Mouse (Mus musculus) gonadal fat pad, adult 2 months (tissue): ENCODE measurements at regions not wholly inside any gene's neighbourhood (a gene's known extent, or its start where the extent isn't known, plus 50 kb on each side); places are given as distances from the start of the nearest gene placed in this dataset.

Source experiments
- DNase-seq: peaks from one replicate; pipeline ENCODE4 v3.0.0-alpha.2; 2012; ENCODE audit warnings: low read depth

DNA sequence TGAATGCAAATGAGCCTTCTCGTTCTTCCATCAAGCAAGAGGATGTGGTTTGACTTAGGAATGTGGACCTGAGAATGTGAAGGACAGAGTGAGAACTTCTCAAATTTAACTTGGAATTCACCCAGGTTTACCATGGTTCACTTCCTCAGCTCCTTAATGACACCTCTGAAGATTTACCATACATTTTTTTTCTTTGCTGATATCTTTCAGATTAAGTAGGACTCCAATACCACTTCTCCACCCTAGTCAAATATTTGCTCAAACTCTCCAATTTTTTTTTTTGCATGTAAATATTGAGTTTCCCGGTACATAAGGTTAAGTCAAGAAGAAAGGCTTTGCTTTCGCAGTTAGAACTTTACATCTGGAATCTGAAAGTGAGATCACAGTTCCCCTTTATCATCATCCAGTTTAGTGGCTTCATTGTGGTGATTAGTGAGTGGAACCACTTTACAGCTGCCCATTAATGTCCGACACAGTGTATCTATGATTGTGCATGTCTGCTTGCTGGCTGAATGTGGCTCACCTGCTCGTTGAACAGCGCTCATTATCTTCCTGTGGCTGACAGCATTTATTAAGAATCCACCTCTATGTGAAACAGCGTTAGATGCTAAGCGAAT lies 446.0 kb upstream of the Adam34 start:
- DNase-seq, result no peak

DNA sequence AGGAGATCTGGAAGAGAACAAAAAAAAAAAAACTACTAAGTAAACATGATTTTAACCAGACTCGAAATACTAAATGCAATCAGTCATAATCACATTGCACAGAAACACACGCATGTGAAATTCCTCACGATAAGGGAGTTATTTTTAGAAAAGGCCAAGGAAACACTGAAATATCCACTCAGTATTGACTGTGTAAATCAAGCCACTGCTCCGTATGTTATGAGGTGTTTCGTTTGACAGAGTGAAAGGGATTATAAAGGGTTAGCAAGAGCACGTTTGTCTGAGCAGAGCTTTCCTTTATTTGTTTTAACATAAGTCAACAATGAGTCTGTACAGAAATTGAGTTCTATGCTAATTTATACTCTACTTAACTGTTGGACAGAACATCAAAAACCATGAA lies 455.3 kb upstream of the Adam34 start:
- DNase-seq, result no peak

DNA sequence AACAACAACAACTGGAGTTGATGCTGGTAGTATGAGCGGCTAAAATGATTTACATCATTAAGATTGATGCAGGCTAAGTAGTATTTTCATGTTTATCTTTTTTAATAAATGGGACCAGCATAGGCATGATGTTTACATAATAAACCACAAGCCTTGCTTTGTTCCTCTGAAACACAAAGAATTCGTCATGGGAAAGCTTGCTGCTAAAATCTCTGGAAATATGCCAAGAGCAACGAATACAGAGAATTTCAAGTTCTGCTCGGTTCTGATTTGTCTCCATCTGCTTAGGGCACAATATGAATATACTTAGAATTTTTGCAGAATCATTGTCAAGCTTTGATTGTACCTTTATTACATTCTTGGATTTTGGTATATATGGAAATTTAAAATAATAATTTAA lies 467.2 kb upstream of the Adam34 start:
- no peak for DNase-seq

DNA sequence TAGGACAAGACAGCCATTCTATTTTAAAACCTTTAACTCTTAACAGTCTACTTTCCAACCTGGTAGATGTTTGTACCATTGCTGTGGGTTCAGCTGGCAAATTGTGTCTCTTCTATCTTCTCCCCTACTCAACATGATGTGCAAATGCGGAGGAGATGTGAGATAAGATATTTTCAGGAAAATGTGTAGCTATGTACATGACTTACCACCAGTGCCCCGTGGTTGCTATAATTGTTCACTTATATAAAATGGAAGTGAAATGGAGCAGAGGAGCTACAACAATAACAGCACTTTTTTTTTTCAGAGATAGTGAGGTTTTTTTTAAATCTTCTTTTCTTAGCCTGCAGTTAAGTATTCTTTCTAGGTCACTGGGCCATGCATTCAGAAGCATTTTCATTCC lies 492.4 kb upstream of the Adam34 start:
- DNase-seq, result no peak

DNA sequence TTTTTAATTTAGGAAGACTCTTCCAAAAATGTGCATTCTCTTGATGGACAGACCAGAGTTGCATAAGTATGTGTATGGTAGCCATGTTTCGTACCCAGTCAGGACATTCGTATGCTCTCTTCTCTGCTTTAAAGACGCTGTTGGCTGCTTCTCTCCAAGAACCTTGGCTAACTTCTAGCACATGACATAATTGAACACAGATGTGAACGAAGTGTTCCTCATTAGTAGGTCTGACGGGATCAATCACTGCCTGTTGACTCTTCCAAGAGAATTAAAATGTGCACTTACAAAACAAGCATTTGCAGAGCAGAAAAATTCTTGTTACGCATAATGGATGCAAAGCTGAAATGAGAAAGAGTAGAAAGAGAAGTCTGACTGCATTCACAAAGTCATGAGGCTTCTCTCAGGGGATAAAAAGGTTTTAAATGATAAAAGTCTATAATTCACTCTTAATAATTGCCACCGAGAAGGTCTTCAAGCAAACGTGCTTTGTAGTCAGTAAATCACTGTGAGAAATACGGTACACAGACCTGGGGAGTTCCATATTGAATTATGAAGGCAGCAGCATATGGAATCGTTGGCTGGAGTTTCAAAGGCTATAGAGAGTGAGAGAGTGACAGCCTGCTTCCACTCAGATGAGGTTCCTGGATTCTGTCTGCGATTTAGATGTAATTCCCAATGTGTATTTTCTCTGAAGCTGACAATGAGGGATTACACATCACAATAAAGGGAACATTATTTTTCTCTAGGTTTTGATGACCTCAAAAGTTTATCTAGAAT lies 496.7 kb upstream of the Adam34 start:
- no peak for DNase-seq

DNA sequence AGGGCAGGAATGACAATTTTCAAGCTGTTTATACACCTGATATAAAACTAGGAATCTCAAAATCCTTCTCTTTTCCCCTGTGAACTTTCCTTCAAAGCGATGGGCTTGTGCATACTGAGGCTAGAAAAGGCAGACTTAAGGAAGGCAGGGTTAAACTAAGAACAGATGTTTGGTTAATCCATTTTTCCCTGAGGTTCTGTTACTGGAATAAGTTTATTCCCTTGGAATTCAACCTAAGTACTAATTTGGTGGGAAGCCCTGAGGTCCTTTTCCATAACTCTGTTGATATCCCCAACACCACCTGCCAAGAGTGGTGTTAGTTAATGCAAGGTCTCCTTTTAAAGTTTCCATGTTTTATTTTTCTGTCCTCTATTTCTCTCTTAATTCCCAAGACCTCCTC lies 512.5 kb upstream of the Adam34 start:
- no peak for DNase-seq

DNA sequence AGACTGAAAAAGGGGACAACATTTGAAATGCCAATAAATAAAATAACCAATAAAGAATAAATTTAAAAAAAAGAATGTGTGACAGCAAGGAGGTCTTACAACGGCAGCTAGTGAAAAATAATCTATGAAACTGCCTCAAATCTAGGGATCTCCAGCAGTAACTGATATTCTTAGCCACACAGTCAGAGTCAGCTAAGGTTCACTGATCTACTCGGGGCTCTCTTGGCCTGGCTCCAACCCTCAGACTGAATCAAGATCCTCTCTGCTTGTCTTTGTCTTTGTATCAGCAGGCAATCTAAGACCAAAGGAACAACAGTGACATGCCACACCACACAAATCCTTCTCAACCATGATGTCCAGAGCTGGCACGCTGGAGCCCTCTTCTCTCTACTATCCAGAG lies 542.5 kb upstream of the Adam34 start:
- DNase-seq, result no peak

DNA sequence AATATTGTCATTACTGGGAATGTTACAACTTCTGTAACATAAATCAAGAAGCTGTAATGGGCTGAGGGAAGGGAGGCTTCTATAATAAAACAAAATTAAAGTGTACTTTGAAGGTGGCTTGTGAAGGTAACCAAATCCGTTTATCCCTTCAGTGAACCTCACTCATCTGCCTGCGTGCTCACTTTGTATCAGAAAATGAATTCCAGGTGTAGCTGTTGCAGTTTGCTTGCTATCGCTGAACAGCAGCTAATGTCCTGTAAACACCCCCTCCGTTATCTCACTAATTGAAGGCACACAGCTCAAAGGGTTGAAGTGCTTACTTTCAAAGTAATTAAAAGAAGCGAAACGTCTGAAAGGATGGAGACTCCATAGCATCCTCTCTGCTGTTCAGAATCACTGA lies 547.2 kb upstream of the Adam34 start:
- DNase-seq, result no peak

DNA sequence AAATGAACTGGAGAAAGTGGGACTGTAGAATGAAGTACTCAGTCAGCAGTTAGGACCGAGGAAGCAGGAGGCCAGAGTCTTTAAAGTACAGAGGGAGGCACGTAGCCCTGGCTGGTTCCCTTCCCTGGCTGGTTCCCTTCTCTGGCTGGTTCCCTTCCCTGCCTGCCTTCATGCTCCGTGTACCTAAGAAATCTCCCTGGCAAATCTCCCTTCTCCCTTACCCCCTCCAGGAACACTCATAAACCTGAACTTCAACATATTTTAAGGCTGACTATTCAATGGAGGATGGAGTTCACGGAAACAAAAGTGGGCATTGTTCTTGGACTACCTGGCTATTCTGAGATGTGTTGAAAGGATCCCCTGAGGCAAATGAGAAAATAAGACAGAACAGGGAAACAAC lies 551.2 kb upstream of the Adam34 start:
- DNase-seq, result peak; percentile 63

DNA sequence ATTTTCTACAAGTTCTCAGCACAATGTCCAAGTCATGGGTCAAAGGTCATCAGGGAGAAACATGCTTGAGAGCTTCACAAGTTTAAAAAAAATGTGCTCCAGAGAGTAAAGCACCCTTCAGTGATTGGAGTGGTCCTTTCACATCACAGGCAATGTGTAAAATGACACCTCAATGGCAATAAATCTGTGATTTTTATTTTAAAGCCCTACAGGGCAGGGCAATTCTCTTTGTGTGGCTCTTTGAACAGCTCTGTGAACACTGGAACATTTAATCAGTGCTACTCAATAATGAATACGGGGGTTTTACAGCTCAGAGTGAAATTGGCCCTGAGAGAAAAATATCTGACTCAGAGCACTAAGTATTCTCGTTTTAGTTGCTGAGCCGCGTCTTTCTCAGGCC lies 563.5 kb upstream of the Adam34 start:
- DNase-seq, result no peak

DNA sequence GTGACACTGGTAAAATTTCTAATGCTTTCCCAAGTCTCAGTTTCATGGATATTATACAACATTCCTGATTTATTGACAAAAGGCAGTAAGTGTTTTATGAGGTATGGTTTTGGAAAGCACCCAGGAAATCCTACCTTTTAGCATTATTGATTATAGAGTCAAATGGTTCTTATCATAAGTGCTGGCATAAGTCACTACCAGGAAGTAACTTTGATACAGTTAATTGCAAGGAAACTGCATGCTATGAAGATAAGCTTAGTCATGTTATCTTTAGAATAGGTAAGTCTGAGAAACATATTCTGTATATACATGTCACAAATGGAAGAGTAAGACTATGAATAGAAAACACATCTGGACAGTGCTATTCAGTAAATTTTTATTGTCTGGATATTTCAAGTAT lies 608.4 kb upstream of the Adam34 start:
- no peak for DNase-seq

DNA sequence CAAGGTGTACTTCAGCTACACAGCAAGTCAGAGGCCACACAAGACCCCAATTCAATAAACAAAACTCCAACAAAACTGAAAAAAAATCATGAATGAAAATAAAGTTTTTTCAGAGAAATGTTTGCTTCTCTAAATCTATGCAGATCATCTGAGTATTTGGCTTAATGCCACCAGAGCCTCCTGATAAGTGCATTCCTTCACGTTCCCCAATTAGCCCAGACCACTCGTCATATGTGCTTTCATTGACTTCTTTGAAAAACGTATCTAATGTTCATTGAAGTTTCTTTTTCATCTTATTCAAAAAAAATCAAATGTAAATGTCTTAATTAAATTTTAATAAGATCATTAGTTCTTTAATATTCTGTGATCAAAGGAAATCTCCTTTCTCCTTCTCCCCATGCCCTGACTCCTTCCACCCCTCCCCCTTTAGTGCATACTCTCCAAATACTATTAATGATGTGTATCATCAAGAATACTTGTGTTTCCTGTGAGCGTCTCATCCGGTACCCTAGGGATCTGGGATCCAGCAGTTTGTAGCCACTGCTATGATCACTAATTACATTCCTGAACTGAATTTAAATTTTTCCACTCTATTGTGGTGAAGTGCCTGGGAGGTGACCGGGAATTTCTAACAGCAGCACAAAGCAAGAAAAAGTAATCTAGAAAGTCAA lies 600.8 kb upstream of the Fat1 start:
- DNase-seq, result no peak

DNA sequence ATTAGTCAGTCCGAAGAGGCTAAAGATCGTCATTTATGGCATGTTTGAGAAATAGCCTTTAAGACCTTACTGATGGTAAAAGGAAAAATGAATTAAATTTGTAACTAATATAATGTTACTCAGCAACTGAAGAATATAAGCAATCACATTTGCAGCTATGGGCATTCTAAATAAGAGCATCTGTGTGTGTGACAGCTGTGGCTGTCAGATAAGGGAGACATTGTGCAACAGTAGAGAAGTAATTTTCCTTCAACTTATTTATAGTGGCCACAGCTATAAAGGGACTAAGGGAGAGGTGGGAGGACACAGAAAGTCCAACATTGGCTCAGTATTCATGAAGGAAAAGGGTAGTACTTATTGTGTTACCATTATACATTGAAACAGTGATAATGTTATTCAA lies 591.8 kb upstream of the Fat1 start:
- DNase-seq, result no peak

DNA sequence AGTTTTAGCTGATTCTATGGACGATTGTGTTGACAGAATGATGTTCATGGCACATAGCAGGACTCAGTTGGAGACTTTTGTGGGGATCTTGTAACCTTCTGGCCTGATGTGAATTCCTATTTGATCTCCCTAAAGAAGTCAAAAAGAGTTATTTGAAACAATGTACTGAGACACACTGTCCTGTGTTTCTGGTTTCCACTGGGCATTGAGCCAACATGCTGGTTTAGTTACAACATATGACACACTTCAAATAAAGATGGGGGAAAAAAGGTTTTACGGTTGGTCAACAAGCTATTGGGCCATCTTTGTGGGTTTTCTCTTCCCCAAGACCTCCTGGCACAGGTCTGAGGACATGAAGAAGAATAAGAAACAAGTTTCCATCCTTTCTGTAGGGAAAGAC lies 591.3 kb upstream of the Fat1 start:
- DNase-seq, result no peak

DNA sequence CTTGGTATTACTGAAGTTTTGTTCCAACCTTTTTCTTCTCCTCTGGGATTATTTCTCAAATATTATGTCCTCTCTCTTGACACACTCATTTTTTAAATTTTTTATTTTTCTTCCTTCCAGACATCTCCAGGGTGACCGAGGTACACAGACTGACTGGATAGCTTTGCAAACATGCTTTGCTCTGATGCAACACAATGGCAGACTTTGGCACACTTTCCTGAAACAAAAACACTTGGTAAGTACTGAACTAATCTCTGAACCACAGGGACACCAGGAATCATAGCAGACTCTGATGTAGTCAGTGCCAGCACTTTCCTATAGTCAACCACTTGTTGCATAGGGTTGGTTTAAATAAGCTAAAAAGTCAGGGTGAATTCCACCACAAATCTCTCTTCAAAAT lies 587.8 kb upstream of the Fat1 start:
- DNase-seq, result peak; percentile 47

DNA sequence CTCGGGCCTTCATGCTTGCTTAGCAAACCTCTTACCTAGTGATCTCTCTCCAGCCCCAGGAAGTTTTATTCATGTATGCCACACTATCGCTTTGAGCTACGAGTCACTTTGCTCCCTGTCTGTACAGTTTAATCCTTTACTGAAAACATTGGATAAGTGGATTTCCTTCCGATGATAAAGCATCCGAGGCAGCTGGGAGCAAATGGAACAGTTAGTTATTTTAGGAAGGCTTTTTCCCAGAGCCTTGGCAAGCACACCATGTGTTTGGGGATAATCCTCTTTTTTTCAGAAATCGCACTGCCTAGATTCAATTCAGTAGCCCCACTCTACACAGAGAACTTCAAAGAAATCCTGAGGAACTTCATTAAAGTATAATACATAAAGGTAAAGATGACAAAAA lies 561.3 kb upstream of the Fat1 start:
- no peak for DNase-seq

DNA sequence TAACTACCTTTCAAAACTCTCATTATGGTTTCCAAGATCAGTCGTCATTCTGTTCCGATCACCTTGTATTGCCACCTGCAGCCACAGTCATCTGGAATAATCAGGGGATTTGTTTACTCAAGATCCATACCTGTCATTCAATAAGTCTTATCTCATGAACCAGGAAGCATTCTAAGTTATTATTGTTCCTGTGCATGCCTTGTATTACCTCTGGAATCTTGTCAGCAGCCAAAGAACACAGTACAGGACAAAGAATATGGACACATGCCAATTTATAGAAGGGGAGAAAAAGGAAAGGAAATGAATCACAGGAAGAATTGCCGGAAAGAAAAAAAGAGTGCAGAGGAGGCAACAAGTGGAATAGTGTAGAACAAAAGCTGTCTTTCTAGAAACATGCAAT lies 557.5 kb upstream of the Fat1 start:
- DNase-seq, result no peak

DNA sequence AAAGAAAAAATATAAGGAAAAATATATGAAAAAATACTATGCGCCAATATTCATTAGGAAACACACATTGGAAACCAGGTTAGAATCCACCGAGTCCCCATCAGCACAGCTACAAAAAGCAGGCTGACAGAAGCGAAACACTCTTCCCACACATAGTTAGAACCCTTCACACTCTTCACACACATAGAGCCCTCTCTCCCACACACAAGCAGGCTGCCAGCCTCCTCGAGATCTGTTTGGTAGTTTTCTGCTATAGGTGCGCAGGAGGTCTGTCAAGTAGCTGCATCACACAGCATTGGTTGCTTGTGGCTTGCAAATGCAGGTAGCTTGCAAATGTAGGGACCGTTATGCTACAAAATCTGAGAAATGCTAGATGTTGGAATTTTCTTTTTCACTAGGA lies 526.8 kb upstream of the Fat1 start:
- no peak for DNase-seq

DNA sequence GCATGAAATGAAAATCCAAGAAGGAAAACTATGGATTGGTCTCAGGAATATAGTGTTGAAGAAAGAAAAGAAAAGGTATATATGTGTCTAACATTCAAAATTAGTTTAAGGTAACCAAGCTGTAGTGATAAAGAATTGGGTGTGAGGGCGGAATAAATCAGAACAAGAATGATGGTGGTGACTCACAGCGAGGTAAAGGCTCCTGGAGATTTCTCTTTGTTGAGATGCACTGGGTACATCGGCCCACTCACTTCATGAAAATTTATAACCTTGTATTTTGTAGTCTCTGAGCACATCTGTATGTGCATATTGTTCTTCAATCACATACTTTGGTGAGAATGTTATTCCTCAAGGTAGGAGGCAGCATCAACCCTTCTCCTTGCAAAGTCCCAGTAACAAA lies 525.0 kb upstream of the Fat1 start:
- no peak for DNase-seq

DNA sequence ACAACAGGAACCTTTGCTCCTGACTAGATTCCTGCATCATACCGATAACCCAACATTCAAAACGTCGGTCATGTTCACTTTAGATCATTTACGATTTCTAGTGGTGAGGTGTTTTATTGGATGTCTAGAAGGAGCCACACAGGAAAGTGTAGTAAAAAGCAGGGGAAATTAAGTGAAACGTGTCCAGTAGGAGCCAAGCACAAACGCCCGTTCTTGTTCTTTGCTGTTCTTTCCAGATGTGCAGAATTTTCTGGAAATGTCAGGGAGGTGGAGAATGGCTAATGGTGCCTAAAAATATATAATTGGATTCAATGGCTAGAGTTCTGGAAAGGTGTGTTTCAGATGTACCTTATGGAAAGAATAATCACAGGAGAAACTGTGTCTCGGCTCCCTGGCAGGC lies 517.2 kb upstream of the Fat1 start:
- DNase-seq, result no peak

DNA sequence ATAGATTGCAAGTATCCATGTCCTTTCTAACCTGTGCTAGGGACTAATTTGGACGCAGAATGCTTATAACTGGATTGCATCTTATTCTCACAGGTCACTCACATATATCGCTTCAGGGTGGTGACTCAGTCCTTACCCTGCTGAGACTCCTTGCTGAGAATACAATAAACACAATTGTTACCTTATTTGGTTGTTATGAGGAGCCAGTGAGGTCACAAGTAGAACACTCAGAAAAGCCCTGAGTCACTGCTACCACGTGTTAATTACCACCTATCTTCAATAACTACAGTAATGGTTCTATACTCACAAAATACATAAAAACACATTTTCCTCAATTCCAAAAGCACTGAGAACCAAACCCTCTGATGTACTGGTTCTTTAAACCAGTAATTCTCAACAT lies 479.8 kb upstream of the Fat1 start:
- DNase-seq, result no peak

DNA sequence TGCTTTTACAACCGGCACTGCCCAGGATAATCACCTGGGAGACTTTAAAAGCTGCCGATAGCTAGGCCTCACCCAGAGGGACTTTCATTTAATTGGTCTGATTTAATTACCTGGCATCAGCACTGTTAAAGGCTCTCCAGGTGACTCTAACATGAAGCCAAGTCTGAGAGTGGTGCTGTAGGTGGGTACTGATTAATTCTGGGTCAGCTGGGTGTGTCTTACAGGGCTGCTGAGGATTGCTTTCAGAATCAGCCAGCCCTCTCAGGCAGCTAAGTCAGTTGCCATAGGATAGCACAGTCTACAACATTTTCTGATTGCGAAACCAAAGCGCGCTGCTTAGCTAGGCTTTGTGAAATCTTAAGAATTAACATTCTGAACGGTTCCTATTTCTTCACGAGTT lies 478.9 kb upstream of the Fat1 start:
- peak; percentile 17 for DNase-seq

DNA sequence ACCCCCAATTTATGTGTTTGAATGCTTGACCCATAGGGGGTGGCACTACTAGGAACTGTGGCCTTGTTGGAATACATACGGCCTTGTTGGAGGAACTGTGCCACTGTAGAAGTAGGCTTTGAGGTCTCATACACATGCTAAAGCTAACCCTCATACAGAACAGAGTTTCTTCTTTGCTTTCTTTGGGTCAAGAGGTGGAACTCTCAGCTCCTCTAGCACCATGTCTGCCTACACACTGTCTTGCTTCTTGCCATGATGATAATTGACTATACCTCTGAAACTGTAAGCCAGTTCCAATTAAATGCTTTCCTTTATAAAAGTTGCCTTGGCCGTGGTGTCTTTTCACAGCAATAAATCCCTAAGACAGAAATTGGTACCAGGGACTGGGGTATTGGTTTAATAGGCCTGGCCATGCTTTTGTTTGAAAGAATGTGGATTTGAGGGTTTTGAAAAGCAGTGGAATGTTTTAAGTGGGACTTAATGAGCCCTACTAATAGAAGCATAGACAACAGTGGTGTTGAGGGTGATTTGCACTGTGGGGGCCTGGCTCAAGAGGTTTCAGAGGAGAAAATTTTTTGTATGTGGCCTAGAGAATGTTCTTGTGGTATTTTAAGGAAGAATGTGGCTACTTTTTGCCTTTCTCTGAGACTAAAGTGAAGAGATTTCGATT lies 468.7 kb upstream of the Fat1 start:
- DNase-seq, result no peak
